ENCODE assay signal across 9 mouse cellular contexts in genomic region chr9:71126205-71126604, GRCm38 (mm10). TPM values are rescaled to one million over a fixed set of nuclear protein-coding genes. Genes with fewer than 3 reads are reported as not detected.
DNase-seq lines count a peak whose midpoint lies in the region; ATAC-seq and TF ChIP-seq lines count a peak whose summit lies in the region.
"Had no signal": no experiment of that assay in that cellular context is flagged by ENCODE, and none has a peak within 500 bp of the region (broad histone marks: within the 10 kb centered on the region; RNA-seq: fewer than 3 reads in every experiment).

No protein-coding gene starts in this region.

- ATAC-seq in midbrain, postnatal 0 days (ENCODE audit: low FRiP score) = no peak
- ATAC-seq in midbrain, embryonic 11.5 days (ENCODE audit: low FRiP score) = no peak
- no peak for ATAC-seq in midbrain, embryonic 13.5 days

- DNase-seq in adrenal gland, adult 2 months = peak; percentile 14
- DNase-seq in adrenal gland, adult 18-20 months (ENCODE audit: low spot score in 2 of 2) = no peak
- DNase-seq in midbrain, postnatal 0 days (ENCODE audit: low spot score) = peak; percentile 8
- DNase-seq in midbrain, embryonic 11.5 days (ENCODE audit: low spot score, missing footprints) = no peak
- DNase-seq in cerebellum, adult 9-11 months = peak; percentile 16
- DNase-seq in layer of hippocampus, postnatal 25 days (ENCODE audit: extremely low spot score in 1 of 2, low spot score in 1 of 2) = peak; percentile 10 to 22
- peak; percentile 49 to 64 for DNase-seq in spleen, postnatal 36 days (ENCODE audit: low spot score in 2 of 2)

- no peaks in the 10 kb centered on the region for H3K27me3 ChIP-seq in midbrain, postnatal 0 days (ENCODE audit: insufficient read depth, low read length)
- no peaks in the 10 kb centered on the region for H3K27me3 ChIP-seq in midbrain, embryonic 11.5 days (ENCODE audit: control insufficient read depth, insufficient read depth, low read length)
- no peaks in the 10 kb centered on the region for H3K27me3 ChIP-seq in midbrain, embryonic 13.5 days

- TF ChIP-seq CTCF in midbrain, postnatal 0 days (IDR thresholded peaks at IDR 0.05) = peak; percentile 67

- H3K9ac ChIP-seq in midbrain, postnatal 0 days (replicated peaks; ENCODE audit: low read length, poor library complexity, severe bottlenecking) = no peak overlapping the region
- no peak overlapping the region for H3K9ac ChIP-seq in midbrain, embryonic 11.5 days (ENCODE audit: low read length)
- no peak overlapping the region for H3K9ac ChIP-seq in midbrain, embryonic 13.5 days (replicated peaks)

- no peaks in the 10 kb centered on the region for H3K9me3 ChIP-seq in midbrain, postnatal 0 days (ENCODE audit: low read length)
- H3K9me3 ChIP-seq in midbrain, embryonic 11.5 days (ENCODE audit: control insufficient read depth, low read length) = no peaks in the 10 kb centered on the region
- no peaks in the 10 kb centered on the region for H3K9me3 ChIP-seq in midbrain, embryonic 13.5 days

- no peak overlapping the region for H3K4me3 ChIP-seq in midbrain, postnatal 0 days (ENCODE audit: low read depth, low read length)
- H3K4me3 ChIP-seq in midbrain, embryonic 11.5 days (ENCODE audit: low read depth, low read length) = no peak overlapping the region
- H3K4me3 ChIP-seq in midbrain, embryonic 13.5 days (replicated peaks) = no peak overlapping the region
- H3K4me3 ChIP-seq: megakaryocyte, embryonic 14.5 days had no signal

- no peak overlapping the region for H3K27ac ChIP-seq in midbrain, postnatal 0 days (ENCODE audit: low read depth, low read length)
- no peak overlapping the region for H3K27ac ChIP-seq in midbrain, embryonic 11.5 days (ENCODE audit: low read depth, low read length)
- no peak overlapping the region for H3K27ac ChIP-seq in midbrain, embryonic 13.5 days

- 37% methylated on average over 2 of the region's 2 CpGs for WGBS in midbrain, postnatal 0 days
- WGBS in midbrain, embryonic 11.5 days = 18% methylated on average over 2 of the region's 2 CpGs
- WGBS in midbrain, embryonic 13.5 days = 33% methylated on average over 2 of the region's 2 CpGs

- no peaks in the 10 kb centered on the region for H3K36me3 ChIP-seq in midbrain, postnatal 0 days (ENCODE audit: insufficient read depth, low read length)
- no peaks in the 10 kb centered on the region for H3K36me3 ChIP-seq in midbrain, embryonic 11.5 days (ENCODE audit: control insufficient read depth, insufficient read depth, low read length)
- H3K36me3 ChIP-seq in midbrain, embryonic 13.5 days = no peaks in the 10 kb centered on the region

- no peaks in the 10 kb centered on the region for H3K4me1 ChIP-seq in midbrain, postnatal 0 days (ENCODE audit: insufficient read depth, low read length)
- no peaks in the 10 kb centered on the region for H3K4me1 ChIP-seq in midbrain, embryonic 11.5 days (ENCODE audit: control insufficient read depth, insufficient read depth, low read length)
- H3K4me1 ChIP-seq in midbrain, embryonic 13.5 days (replicated peaks) = no peaks in the 10 kb centered on the region

- no peak overlapping the region for H3K4me2 ChIP-seq in midbrain, postnatal 0 days (ENCODE audit: low read depth, low read length, poor library complexity, severe bottlenecking)
- H3K4me2 ChIP-seq in midbrain, embryonic 11.5 days = no peak overlapping the region
- no peak overlapping the region for H3K4me2 ChIP-seq in midbrain, embryonic 13.5 days (replicated peaks)

RNA-seq across cellular contexts. Expression of gene Aqp9, which starts 42.3 kb away (rescaled TPM):
- total RNA-seq in adrenal gland, adult 2 months (2021) = 1 to 10 TPM in 1 of 2 experiments, under 1 TPM in 1; 0.28 to 1.1 TPM
- 0.27 and 0.51 TPM in 2 replicates for polyA plus RNA-seq in adrenal gland, adult 2 months (2012; rRNA removed)
- under 1 TPM; 0.16 to 0.33 TPM for total RNA-seq in adrenal gland, adult 18-20 months (2021)
- total RNA-seq in midbrain, postnatal 0 days (2014; rRNA removed) = 1.3 and 6.4 TPM in 2 replicates
- 1.7 and 2.3 TPM in 2 replicates for polyA plus RNA-seq in midbrain, postnatal 0 days (2015; fragmentation: Nextera tagmentation; extraction: Ambion mirVana)
- 0.12 TPM in 1 of 2 replicates, not detected in the other for polyA plus RNA-seq in midbrain, embryonic 11.5 days (2014; fragmentation: Nextera tagmentation; extraction: Ambion mirVana)
- 1 to 10 TPM; 2.7 to 3.4 TPM for total RNA-seq in layer of hippocampus, postnatal 25 days (2021)
- 0.43 and 0.58 TPM in 2 replicates for polyA plus RNA-seq in midbrain, embryonic 13.5 days (2015; fragmentation: Nextera tagmentation; extraction: Ambion mirVana)

Comparison
In these comparisons a context has a peak if more than half of its experiments do, and no peak if none do; other contexts are left out.
1. DNase-seq: peak in adrenal gland, adult 2 months (single experiment), midbrain, postnatal 0 days (single experiment), cerebellum, adult 9-11 months (single experiment), layer of hippocampus, postnatal 25 days (2 of 2) and spleen, postnatal 36 days (2 of 2); none in adrenal gland, adult 18-20 months (0 of 2) and midbrain, embryonic 11.5 days (single experiment).